Mouse (Mus musculus) MEL (cell line): ENCODE measurements around the gene Camk1d. TPM values are rescaled to one million over a fixed set of nuclear protein-coding genes. Genes with fewer than 3 reads are reported as not detected.

Experiments
- DNase-seq: peaks from one replicate; pipeline ENCODE4 v3.0.0; 2011; ENCODE audit warnings: low read depth, low spot score
- H3K27ac ChIP-seq: 2 replicates; pipeline ENCODE4 v1.5.1; 2012; ENCODE audit warnings: low read depth, mild to moderate bottlenecking, control low read depth, low read length, moderate library complexity; ENCODE audit not compliant: control insufficient read depth
- H3K27me3 ChIP-seq, 2 experiments: fragments of 150-350 bp in 1 of 2; sonication (generic) in 1 of 2; 2 replicates each; pipeline ENCODE4 v1.6.1; 2012; ENCODE audit warnings: low read length in 2 of 2, mild to moderate bottlenecking in 2 of 2, improper control_type of control experiment in 1 of 2, moderate library complexity in 1 of 2; ENCODE audit not compliant: insufficient read depth in 2 of 2, control insufficient read depth in 1 of 2
- H3K36me3 ChIP-seq, 2 experiments: 2 replicates each; pipeline ENCODE4 v1.6.1; 2012 to 2014; ENCODE audit warnings: low read length in 2 of 2, improper control_type of control experiment in 1 of 2, inconsistent platforms in 1 of 2, mild to moderate bottlenecking in 1 of 2; ENCODE audit not compliant: insufficient read depth in 2 of 2, control insufficient read depth in 1 of 2
- H3K4me1 ChIP-seq, 2 experiments: fragments of 150-350 bp in 1 of 2; sonication (generic) in 1 of 2; 2 replicates each; pipeline ENCODE4 v1.6.1; 2012; ENCODE audit warnings: low read length in 2 of 2, improper control_type of control experiment in 1 of 2, mild to moderate bottlenecking in 1 of 2; ENCODE audit not compliant: insufficient read depth in 2 of 2, control insufficient read depth in 1 of 2
- H3K4me3 ChIP-seq, 2 experiments: fragments of 150-350 bp in 1 of 2; sonication (generic) in 1 of 2; 2 replicates each; pipeline ENCODE4 v1.5.1; 2012; ENCODE audit warnings: low read depth in 2 of 2, low read length in 2 of 2, mild to moderate bottlenecking in 2 of 2, moderate library complexity in 2 of 2, control low read depth in 1 of 2, improper control_type of control experiment in 1 of 2; ENCODE audit not compliant: control insufficient read depth in 1 of 2, insufficient read depth in 1 of 2
- H3K79me2 ChIP-seq: 2 replicates; pipeline ENCODE4 v1.6.1; 2012; ENCODE audit warnings: mild to moderate bottlenecking, low read length, moderate library complexity; ENCODE audit not compliant: control insufficient read depth, poor library complexity, insufficient read depth
- H3K9ac ChIP-seq: 2 replicates; pipeline ENCODE4 v1.6.1; 2012; ENCODE audit warnings: low read depth, mild to moderate bottlenecking, control low read depth, low read length, moderate library complexity; ENCODE audit not compliant: control insufficient read depth, poor library complexity, severe bottlenecking
- H3K9me3 ChIP-seq: fragments of 150-350 bp; sonication (generic); replicated peaks from 2 replicates; pipeline ENCODE4 v1.6.1; 2012; ENCODE audit warnings: mild to moderate bottlenecking, low read length, improper control_type of control experiment, moderate library complexity; ENCODE audit not compliant: insufficient read depth
- CTCF ChIP-seq, 3 experiments: IDR thresholded peaks in 2 of 3; conservative IDR thresholded peaks in 1 of 3; 2 replicates each; pipeline ENCODE4 v1.5.1; 2011 to 2012; ENCODE audit warnings: low read length in 3 of 3, low read depth in 2 of 3, mild to moderate bottlenecking in 2 of 3, improper control_type of control experiment in 1 of 3, inconsistent platforms in 1 of 3, mixed read lengths in 1 of 3, moderate library complexity in 1 of 3; ENCODE audit not compliant: control insufficient read depth in 1 of 3, insufficient read depth in 1 of 3, poor library complexity in 1 of 3, severe bottlenecking in 1 of 3
- ETS1 ChIP-seq: IDR thresholded peaks from 2 replicates; pipeline ENCODE4 v1.6.1; 2012; ENCODE audit warnings: low read depth, mild to moderate bottlenecking, inconsistent platforms, low read length, improper control_type of control experiment, moderate library complexity
- GABPA ChIP-seq: IDR thresholded peaks from 2 replicates; pipeline ENCODE4 v1.6.1; 2012; ENCODE audit warnings: low read depth, mild to moderate bottlenecking, inconsistent platforms, low read length, improper control_type of control experiment, moderate library complexity
- HCFC1 ChIP-seq: IDR thresholded peaks from 2 replicates; pipeline ENCODE4 v1.6.1; 2012; ENCODE audit warnings: low read depth, mild to moderate bottlenecking, inconsistent platforms, low read length, improper control_type of control experiment, moderate library complexity
- MAFK ChIP-seq: IDR thresholded peaks from 2 replicates; pipeline ENCODE4 v1.6.1; 2011; ENCODE audit warnings: low read depth, mild to moderate bottlenecking, low read length, improper control_type of control experiment, borderline replicate concordance
- MAX ChIP-seq: IDR thresholded peaks from 2 replicates; pipeline ENCODE4 v1.6.1; 2011; ENCODE audit warnings: low read length, improper control_type of control experiment
- MAZ ChIP-seq: IDR thresholded peaks from 2 replicates; pipeline ENCODE4 v1.6.1; 2012; ENCODE audit warnings: low read depth, mild to moderate bottlenecking, inconsistent platforms, low read length, improper control_type of control experiment
- POLR2A ChIP-seq, 2 experiments: IDR thresholded peaks; 2 replicates each; pipeline ENCODE4 v1.6.1; 2011 to 2012; ENCODE audit warnings: low read length in 2 of 2, mild to moderate bottlenecking in 2 of 2, control low read depth in 1 of 2, improper control_type of control experiment in 1 of 2, low read depth in 1 of 2, moderate library complexity in 1 of 2; ENCODE audit not compliant: control insufficient read depth in 1 of 2, insufficient read depth in 1 of 2, poor library complexity in 1 of 2
- POLR2AphosphoS2 ChIP-seq: IDR thresholded peaks from 2 replicates; pipeline ENCODE4 v1.6.1; 2011; ENCODE audit warnings: low read length, improper control_type of control experiment
- SMC3 ChIP-seq: IDR thresholded peaks from 2 replicates; pipeline ENCODE4 v1.6.1; 2011; ENCODE audit warnings: low read depth, low read length, improper control_type of control experiment
- TAL1 ChIP-seq: IDR thresholded peaks from 2 replicates; pipeline ENCODE4 v1.6.1; 2012; ENCODE audit warnings: mild to moderate bottlenecking, inconsistent platforms, low read length, moderate library complexity, mixed read lengths
- TBP ChIP-seq: IDR thresholded peaks from 2 replicates; pipeline ENCODE4 v1.8.0; 2011; ENCODE audit warnings: low read depth, low read length, improper control_type of control experiment
- ZKSCAN1 ChIP-seq: IDR thresholded peaks from 2 replicates; pipeline ENCODE4 v1.6.1; 2012; ENCODE audit warnings: low read depth, mild to moderate bottlenecking, inconsistent platforms, low read length, improper control_type of control experiment, moderate library complexity
- ZNF384 ChIP-seq: IDR thresholded peaks from 2 replicates; pipeline ENCODE4 v1.6.1; 2012; ENCODE audit warnings: low read depth, mild to moderate bottlenecking, inconsistent platforms, low read length, improper control_type of control experiment
- polyA plus RNA-seq, 2 experiments: library from polyadenylated mRNA; stranded (reverse) in 1 of 2; unstranded in 1 of 2; fragments of >175 nt in 1 of 2; fragments of >200 nt in 1 of 2; gene quantifications; 2 replicates each; pipeline versions ENCODE4 v1.2.1 to v1.2.4; 2012; ENCODE audit warnings: low replicate concordance in 2 of 2, low read depth in 1 of 2; ENCODE audit not compliant: insufficient read length in 2 of 2, insufficient read depth in 1 of 2, missing spikeins in 1 of 2
- total RNA-seq: library from RNA; depleted of rRNA; stranded (reverse); fragments of 300-350 nt; gene quantifications from 2 replicates; pipeline ENCODE4 v1.2.3, GENCODE M21; 2012

Gene Camk1d
- total and polyA plus RNA-seq, 3 experiments, result 2.9 to 4.4 TPM; not detected in 1

GRCm38 (mm10) chr2:5707871-5708733 lies 6.2 kb downstream of the Camk1d start:
- H3K9ac ChIP-seq, result no peak overlapping the region
- no peak for TF ChIP-seq SMC3
- peak; percentile 58 for TF ChIP-seq ZNF384
- peaks cover 0 to 4% of the 10 kb centered on the region in 2 experiments; a peak in 2 of 4 replicates for H3K36me3 ChIP-seq
- H3K79me2 ChIP-seq, result peaks cover 14% of the 10 kb centered on the region; the same call in 1 of the 2 replicates
- H3K27me3 ChIP-seq, result no peaks in the 10 kb centered on the region
- no peak for DNase-seq
- no peak overlapping the region for H3K27ac ChIP-seq
- no peak overlapping the region for H3K4me3 ChIP-seq
- no peaks in the 10 kb centered on the region for H3K9me3 ChIP-seq
- H3K4me1 ChIP-seq, result peaks cover 0 to 13% of the 10 kb centered on the region in 2 experiments; a peak in 2 of 4 replicates

GRCm38 (mm10) chr2:5706618-5707017 lies 7.7 kb downstream of the Camk1d start:
- TF ChIP-seq TBP (no peak), POLR2AphosphoS2 (no peak), HCFC1 (no peak), MAFK (no peak), POLR2A (IDR thresholded peaks at IDR 0.05; ENCODE audit: control insufficient read depth in 1 of 2, insufficient read depth in 1 of 2, low read depth in 1 of 2, low read length in 2 of 2, poor library complexity in 1 of 2) (no peak), TAL1 (no peak), MAZ (no peak), ETS1 (no peak), MAX (no peak), GABPA (no peak)
- TF ChIP-seq, all 39 proteins: peak for 0
- peaks cover 0 to 4% of the 10 kb centered on the region in 2 experiments; a peak in 2 of 4 replicates for H3K36me3 ChIP-seq
- H3K27ac ChIP-seq, result no peak overlapping the region
- DNase-seq, result no peak
- H3K27me3 ChIP-seq, result no peaks in the 10 kb centered on the region
- peaks cover 12% of the 10 kb centered on the region; the same call in 1 of the 2 replicates for H3K79me2 ChIP-seq
- no peak overlapping the region for H3K4me3 ChIP-seq
- peaks cover 0 to 6% of the 10 kb centered on the region in 2 experiments; a peak in 2 of 4 replicates for H3K4me1 ChIP-seq
- H3K9me3 ChIP-seq, result no peaks in the 10 kb centered on the region
- H3K9ac ChIP-seq, result no peak overlapping the region

DNA sequence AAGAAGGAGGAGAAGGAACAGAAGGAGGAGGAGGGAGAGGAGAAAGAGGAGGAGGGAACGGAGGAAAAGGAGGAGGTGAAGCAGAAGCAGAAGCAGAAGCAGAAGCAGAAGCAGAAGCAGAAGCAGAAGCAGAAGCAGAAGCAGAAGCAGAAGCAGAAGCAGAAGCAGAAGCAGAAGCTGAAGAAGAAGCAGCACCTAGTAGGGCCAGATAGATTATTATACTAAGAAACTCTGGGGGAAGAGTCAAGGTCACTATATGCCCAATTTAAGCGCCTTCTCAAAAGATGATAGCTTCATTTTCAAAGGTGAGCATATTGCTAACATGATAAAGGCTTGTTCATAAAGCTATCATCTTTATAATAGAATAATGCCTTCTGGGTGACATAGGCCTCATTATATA lies 11.9 kb downstream of the Camk1d start:
- Histone ChIP-seq H3K4me3 (no peak overlapping the region), H3K79me2 (no peaks in the 10 kb centered on the region), H3K4me1 (peaks cover 3 to 11% of the 10 kb centered on the region in 2 experiments; a peak in 3 of 4 replicates), H3K36me3 (peaks cover 0 to 3% of the 10 kb centered on the region in 2 experiments; a peak in 2 of 4 replicates), H3K9me3 (no peaks in the 10 kb centered on the region), H3K27me3 (no peaks in the 10 kb centered on the region), H3K27ac (no peak overlapping the region), H3K9ac (no peak overlapping the region)
- TF ChIP-seq CTCF (IDR thresholded peaks at IDR 0.05 in 2 of 3, conservative IDR thresholded peaks at IDR 0.05 in 1 of 3; ENCODE audit: control insufficient read depth in 1 of 3, insufficient read depth in 1 of 3, low read depth in 2 of 3, low read length in 3 of 3, poor library complexity in 1 of 3, severe bottlenecking in 1 of 3) (no peak), ZKSCAN1 (peak; percentile 99)
- TF ChIP-seq, all 39 proteins: peak for 1
- DNase-seq, result peak; percentile 34
